Mouse (Mus musculus) large intestine, adult 2 months (tissue): ENCODE measurements around the gene Slfn3. TPM values are rescaled to one million over a fixed set of nuclear protein-coding genes. Genes with fewer than 3 reads are reported as not detected.
A peak's percentile ranks its signal among the peaks of the same experiment; 100 is the strongest.
"Not testable (repeated sequence)": the region's sequence is repeated elsewhere in the genome, so short reads cannot be mapped to it uniquely, and the experiment has no call there.

Experiments
- DNase-seq: peaks from one replicate; pipeline ENCODE4 v3.0.0-alpha.2; 2012; ENCODE audit warnings: low read depth, low spot score
- WGBS: fragments of 180-500 bp; shearing (Covaris S2); methylation state at CpG from one replicate; pipeline ENCODE4 v1.1.7; 2018; 5-methylcytosine and 5-hydroxymethylcytosine counted together
- polyA plus RNA-seq: library from polyadenylated mRNA; depleted of rRNA; stranded (reverse); fragments of >200 nt; gene quantifications from 2 replicates; pipeline ENCODE4 v1.2.3, GENCODE M21; 2012; rRNA removed

The Slfn3 gene
- 0.16 and 0.25 TPM in 2 replicates for polyA plus RNA-seq

GRCm38 (mm10) chr11:83191134-83191893 is at the start of gene Slfn3:
Gene Slfn3 (plus strand): TSS chr11:83191330.
- no peak for DNase-seq
- 65% methylated on average over 12 of the region's 12 CpGs for WGBS

GRCm38 (mm10) chr11:83148939-83149338 is 42.2 kb upstream of the Slfn3 start:
- not testable (repeated sequence) for DNase-seq
- WGBS = no CpG with 5 or more reads among the region's 1 CpGs

GRCm38 (mm10) chr11:83174948-83175539 is 16.1 kb upstream of the Slfn3 start, which contains the start of gene Slfn4:
Gene Slfn4 (plus strand): TSS chr11:83175186.
- DNase-seq = peak; percentile 11
- 58% methylated on average over 12 of the region's 12 CpGs for WGBS

- DNase-seq = no peak
- WGBS = 47% methylated on average over 3 of the region's 3 CpGs
Measured at GRCm38 (mm10) chr11:83192001-83192400, 871 bp downstream of the Slfn3 start.

- DNase-seq = no peak
Measured at GRCm38 (mm10) chr11:83205002-83205401, 13.9 kb downstream of the Slfn3 start.

- 74% methylated on average over 1 of the region's 1 CpGs for WGBS
- DNase-seq = no peak
Measured at GRCm38 (mm10) chr11:83216119-83216518, 25.0 kb downstream of the Slfn3 start.

- no peak for DNase-seq
- WGBS = 22% methylated on average over 1 of the region's 1 CpGs
Measured at GRCm38 (mm10) chr11:83221328-83221877, 30.3 kb downstream of the Slfn3 start.

- 69% methylated on average over 7 of the region's 7 CpGs for WGBS
- no peak for DNase-seq
Measured at GRCm38 (mm10) chr11:83223367-83223766, 32.2 kb downstream of the Slfn3 start.

GRCm38 (mm10) chr11:83223793-83224192 is 32.7 kb downstream of the Slfn3 start:
- 79% methylated on average over 5 of the region's 5 CpGs for WGBS
- DNase-seq = not testable (repeated sequence)

GRCm38 (mm10) chr11:83224217-83224616 is 33.1 kb downstream of the Slfn3 start:
- 74% methylated on average over 9 of the region's 9 CpGs for WGBS
- DNase-seq = no peak

- no peak for DNase-seq
- WGBS = 50% methylated on average over 3 of the region's 3 CpGs
Measured at GRCm38 (mm10) chr11:83224750-83225149, 33.6 kb downstream of the Slfn3 start.

GRCm38 (mm10) chr11:83225371-83225960 is 34.3 kb downstream of the Slfn3 start:
- no peak for DNase-seq
- WGBS = 83% methylated on average over 9 of the region's 9 CpGs

GRCm38 (mm10) chr11:83227926-83228723 is 37.0 kb downstream of the Slfn3 start:
- WGBS = 84% methylated on average over 7 of the region's 7 CpGs

GRCm38 (mm10) chr11:83230966-83231365 is 39.8 kb downstream of the Slfn3 start:
- 62% methylated on average over 3 of the region's 3 CpGs for WGBS
- no peak for DNase-seq

More at GRCm38 (mm10) chr11:83227926-83228723, 37.0 kb downstream of the Slfn3 start:
- DNase-seq = no peak

- DNase-seq = not testable (repeated sequence)
- 34% methylated on average over 5 of the region's 5 CpGs for WGBS
Measured at GRCm38 (mm10) chr11:83233621-83234020, 42.5 kb downstream of the Slfn3 start.

- WGBS = 67% methylated on average over 9 of the region's 9 CpGs
Measured at GRCm38 (mm10) chr11:83237390-83237789, 46.3 kb downstream of the Slfn3 start.

GRCm38 (mm10) chr11:83238389-83238788 is 47.3 kb downstream of the Slfn3 start:
- WGBS = 86% methylated on average over 2 of the region's 2 CpGs
- DNase-seq = no peak

More at GRCm38 (mm10) chr11:83237390-83237789, 46.3 kb downstream of the Slfn3 start:
- not testable (repeated sequence) for DNase-seq

- DNase-seq = no peak
- WGBS = 19% methylated on average over 2 of the region's 2 CpGs
Measured at GRCm38 (mm10) chr11:83239811-83240210, 48.7 kb downstream of the Slfn3 start.

- 31% methylated on average over 5 of the region's 5 CpGs for WGBS
Measured at GRCm38 (mm10) chr11:83257211-83257610, 66.1 kb downstream of the Slfn3 start.

More at GRCm38 (mm10) chr11:83257211-83257610, 66.1 kb downstream of the Slfn3 start:
- not testable (repeated sequence) for DNase-seq
